Mouse (Mus musculus) neural tube, embryonic 14.5 days (tissue): Measurements from ENCODE around the gene Vwa8. TPM values are rescaled to one million over a fixed set of nuclear protein-coding genes. Genes with fewer than 3 reads are reported as not detected.

Experiments used
- ATAC-seq: fragments of 200-750 bp; cut with Nextera tagmentation; 2 replicates; pipeline ENCODE4 v1.8.0; 2017; ENCODE audit warnings: low read depth, mild to moderate bottlenecking, moderate TSS enrichment, moderate library complexity
- H3K27ac ChIP-seq: fragments of 300-500 bp; sonication (generic); 2 replicates; pipeline ENCODE4 v1.5.1; 2014; ENCODE audit warnings: low read depth, mild to moderate bottlenecking, control low read depth, low read length, moderate library complexity, mixed read lengths
- H3K27me3 ChIP-seq: fragments of 300-500 bp; sonication (generic); 2 replicates; pipeline ENCODE4 v1.6.1; 2014; ENCODE audit warnings: low read length; ENCODE audit not compliant: control insufficient read depth, insufficient read depth
- H3K36me3 ChIP-seq: fragments of 300-500 bp; sonication (generic); 2 replicates; pipeline ENCODE4 v1.6.1; 2014; ENCODE audit warnings: low read length, mixed read lengths; ENCODE audit not compliant: control insufficient read depth, insufficient read depth
- H3K4me1 ChIP-seq: fragments of 300-500 bp; sonication (generic); 2 replicates; pipeline ENCODE4 v1.6.1; 2014; ENCODE audit warnings: low read length; ENCODE audit not compliant: control insufficient read depth, insufficient read depth
- H3K4me2 ChIP-seq: fragments of 300-500 bp; sonication (generic); 2 replicates; pipeline ENCODE4 v1.6.1; 2014; ENCODE audit warnings: mild to moderate bottlenecking, low read depth, low read length, control low read depth
- H3K4me3 ChIP-seq: fragments of 300-500 bp; sonication (generic); 2 replicates; pipeline ENCODE4 v1.5.1; 2014; ENCODE audit warnings: low read depth, low read length, control low read depth, mixed read lengths
- H3K9ac ChIP-seq: fragments of 300-500 bp; sonication (generic); replicated peaks from 2 replicates; pipeline ENCODE4 v1.6.1; 2014; ENCODE audit warnings: low read depth, mild to moderate bottlenecking, control low read depth, low read length, mixed read lengths
- H3K9me3 ChIP-seq: fragments of 300-500 bp; sonication (generic); 2 replicates; pipeline ENCODE4 v1.6.1; 2016; ENCODE audit warnings: low read length; ENCODE audit not compliant: control insufficient read depth
- WGBS: fragments of 180-500 bp; shearing (Covaris S2); extraction: QIAGEN DNeasy Blood & Tissue Kit; methylation state at CpG from one replicate; pipeline ENCODE4 v1.1.7; 2014; 5-methylcytosine and 5-hydroxymethylcytosine counted together
- polyA plus RNA-seq: library from polyadenylated mRNA; unstranded; fragments of >200 nt; fragmentation: Nextera tagmentation; extraction: Ambion mirVana; gene quantifications from 2 replicates; pipeline ENCODE4 v1.2.1, GENCODE M21; 2014

Gene Vwa8
- polyA plus RNA-seq, 1 experiment from 2014 or later: 8.7 TPM

DNA sequence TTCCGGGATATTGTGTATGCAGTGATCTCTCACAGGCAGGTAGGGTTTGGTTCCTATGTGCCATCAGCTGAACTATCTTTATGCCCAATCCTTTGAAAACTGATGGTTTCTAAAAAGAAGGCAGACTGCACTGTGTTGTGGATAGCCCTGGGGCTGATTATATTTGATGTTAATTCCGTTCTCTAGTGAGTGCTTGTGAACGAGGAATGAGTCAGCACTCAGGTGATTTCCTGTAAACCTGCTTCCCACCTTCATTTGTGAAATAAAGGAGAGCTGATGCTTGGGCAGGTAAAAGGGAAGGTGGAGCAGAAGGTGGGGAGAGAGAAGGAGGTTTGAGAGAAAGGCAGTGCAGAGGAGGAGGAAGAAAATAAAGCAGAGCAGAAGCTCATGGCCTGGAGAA lies 261.2 kb downstream of the Vwa8 start:
- Histone ChIP-seq H3K27ac (no peak overlapping the region), H3K4me2 (no peak overlapping the region), H3K36me3 (no peaks in the 10 kb centered on the region), H3K9me3 (no peaks in the 10 kb centered on the region), H3K4me3 (no peak overlapping the region), H3K9ac (no peak overlapping the region), H3K27me3 (no peaks in the 10 kb centered on the region), H3K4me1 (no peaks in the 10 kb centered on the region)
- no peak for ATAC-seq
- 78% methylated on average over 3 of the region's 3 CpGs for WGBS

DNA sequence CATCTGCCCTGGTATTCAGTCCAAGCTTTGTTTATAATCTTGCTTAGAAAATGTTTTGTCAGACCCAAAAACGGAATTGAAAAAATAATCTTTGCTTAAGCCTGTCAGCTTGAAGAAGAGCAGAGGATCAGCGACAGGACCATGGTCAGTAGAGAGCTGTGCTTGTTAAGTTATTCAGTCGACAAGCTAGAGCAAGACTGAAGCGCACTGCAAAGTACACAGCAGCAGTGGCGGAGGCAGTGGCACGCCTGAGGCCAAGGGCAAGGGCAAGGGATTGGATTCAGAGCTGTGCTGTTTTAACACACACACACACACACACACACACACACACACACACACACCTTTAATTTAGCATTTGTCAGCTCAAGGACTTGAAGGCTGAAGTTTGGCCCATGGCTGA lies 263.2 kb downstream of the Vwa8 start:
- WGBS: 87% methylated on average over 6 of the region's 6 CpGs

DNA sequence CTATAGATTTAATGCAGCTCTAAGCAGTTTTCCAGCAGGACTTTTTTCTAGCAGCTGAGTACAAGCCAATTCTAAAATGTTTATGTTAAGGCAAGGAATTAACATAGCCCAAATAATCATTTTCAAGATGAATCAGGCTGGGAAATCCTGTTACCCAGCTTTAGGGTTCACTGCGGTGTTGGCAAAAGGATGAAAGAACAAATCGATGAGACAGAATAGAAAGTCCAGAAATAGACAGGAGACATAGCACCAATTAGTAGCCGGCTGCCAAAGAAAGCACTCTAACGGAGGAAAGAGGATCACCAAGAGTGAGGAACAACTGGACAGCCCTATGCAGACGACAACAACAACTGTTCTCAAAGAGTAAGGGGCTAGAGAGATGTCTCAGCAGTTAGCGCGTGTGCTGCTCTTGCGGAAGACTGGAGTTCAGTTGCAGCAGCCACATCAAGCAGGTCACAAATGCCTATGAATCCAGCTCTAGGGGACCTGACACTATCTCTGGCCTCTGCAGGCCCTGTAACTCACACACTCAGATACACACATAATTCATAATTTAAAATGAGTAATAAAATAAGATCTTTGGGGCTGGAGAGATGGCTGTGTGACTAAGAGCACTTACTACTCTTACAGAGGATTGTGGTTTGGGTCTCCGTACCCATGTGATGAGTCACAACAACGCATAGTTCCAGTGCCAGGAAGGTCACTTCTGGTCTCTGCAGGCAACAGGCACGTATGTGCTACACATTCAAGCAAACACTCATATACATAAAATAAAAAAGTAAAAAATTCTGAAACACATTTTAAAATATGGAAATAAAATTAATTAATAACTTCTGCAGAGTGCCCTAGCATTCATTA lies 265.9 kb downstream of the Vwa8 start:
- 87% methylated on average over 11 of the region's 11 CpGs for WGBS
- no peak for ATAC-seq

More for the DNA sequence above, 263.2 kb downstream of the Vwa8 start:
- Histone ChIP-seq H3K4me1 (no peaks in the 10 kb centered on the region), H3K36me3 (no peaks in the 10 kb centered on the region), H3K27me3 (no peaks in the 10 kb centered on the region), H3K4me2 (no peak overlapping the region), H3K9me3 (no peaks in the 10 kb centered on the region), H3K27ac (no peak overlapping the region), H3K4me3 (no peak overlapping the region), H3K9ac (no peak overlapping the region)
- ATAC-seq: no peak

DNA sequence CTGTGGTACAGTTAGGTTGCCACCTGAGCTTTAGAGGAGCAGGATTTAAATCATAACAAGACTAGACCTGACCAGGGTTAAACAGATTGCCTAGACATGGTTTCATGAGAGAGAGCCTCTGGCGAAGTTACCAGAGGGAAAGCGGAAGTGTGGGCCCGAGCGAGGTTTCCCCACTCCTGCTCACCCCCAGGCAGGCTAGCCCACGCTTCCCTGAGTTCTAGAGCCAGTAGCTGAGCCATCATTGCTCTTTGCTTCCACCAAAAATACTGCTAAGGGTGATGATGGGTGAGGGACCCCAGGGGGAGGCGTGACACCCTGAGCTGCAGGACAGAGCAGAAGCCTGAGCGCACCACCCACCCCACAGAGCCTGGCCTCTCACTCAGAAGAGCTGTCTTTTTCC lies 269.6 kb downstream of the Vwa8 start:
- H3K4me1 ChIP-seq: no peaks in the 10 kb centered on the region
- no peak overlapping the region for H3K4me3 ChIP-seq
- 96% methylated on average over 7 of the region's 7 CpGs for WGBS
- H3K27ac ChIP-seq: no peak overlapping the region
- no peaks in the 10 kb centered on the region for H3K36me3 ChIP-seq
- no peak overlapping the region for H3K4me2 ChIP-seq
- no peaks in the 10 kb centered on the region for H3K27me3 ChIP-seq
- H3K9ac ChIP-seq: no peak overlapping the region
- H3K9me3 ChIP-seq: no peaks in the 10 kb centered on the region
- no peak for ATAC-seq

More for the DNA sequence above, 265.9 kb downstream of the Vwa8 start:
- Histone ChIP-seq H3K4me2 (no peak overlapping the region), H3K4me3 (no peak overlapping the region), H3K9ac (no peak overlapping the region), H3K4me1 (no peaks in the 10 kb centered on the region), H3K36me3 (no peaks in the 10 kb centered on the region), H3K27me3 (no peaks in the 10 kb centered on the region), H3K9me3 (no peaks in the 10 kb centered on the region), H3K27ac (no peak overlapping the region)

DNA sequence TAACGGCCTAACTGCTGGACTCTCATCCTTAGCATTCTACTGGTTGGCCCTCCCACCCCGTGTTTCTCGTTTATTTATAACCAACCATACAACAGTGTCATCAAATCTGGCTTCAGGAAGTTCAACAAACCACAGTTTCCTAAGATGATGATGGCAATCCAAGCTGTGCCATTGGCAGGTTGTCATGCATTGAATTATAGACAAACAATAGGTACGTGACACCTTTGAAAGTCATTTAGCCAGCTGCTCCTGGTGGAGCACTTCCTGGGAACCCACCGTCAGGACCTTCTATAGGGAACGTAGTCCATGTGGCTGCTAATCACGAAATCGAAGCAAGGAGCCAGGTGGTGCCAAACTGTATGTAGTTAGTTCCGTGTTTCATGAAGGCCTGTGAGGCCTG lies 270.5 kb downstream of the Vwa8 start:
- Histone ChIP-seq H3K4me3 (no peak overlapping the region), H3K9ac (no peak overlapping the region), H3K4me1 (no peaks in the 10 kb centered on the region), H3K4me2 (no peak overlapping the region), H3K27ac (no peak overlapping the region), H3K9me3 (no peaks in the 10 kb centered on the region), H3K36me3 (no peaks in the 10 kb centered on the region), H3K27me3 (no peaks in the 10 kb centered on the region)
- ATAC-seq: no peak
- WGBS: 89% methylated on average over 9 of the region's 9 CpGs

DNA sequence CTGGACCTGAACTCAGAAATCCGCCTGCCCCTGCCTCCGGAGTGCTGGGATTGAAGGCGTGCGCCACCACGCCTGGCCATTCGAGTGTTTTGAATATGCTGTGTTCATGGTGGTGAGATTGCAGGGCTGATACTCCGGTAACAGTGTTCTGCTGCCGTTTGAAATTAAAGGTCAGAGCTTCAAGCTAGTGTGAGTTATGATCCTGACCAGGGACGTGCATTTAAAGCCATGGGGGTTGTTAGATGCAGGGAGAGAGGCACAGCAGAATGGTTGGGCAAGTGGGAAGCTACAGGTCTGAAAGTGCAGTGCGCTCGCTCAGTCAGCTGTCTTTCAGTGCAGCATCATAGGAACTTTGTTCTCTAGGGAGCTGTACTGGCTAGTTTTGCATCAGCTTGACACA lies 271.8 kb downstream of the Vwa8 start:
- H3K27me3 ChIP-seq: no peaks in the 10 kb centered on the region
- H3K4me3 ChIP-seq: no peak overlapping the region
- WGBS: 80% methylated on average over 11 of the region's 11 CpGs
- H3K4me1 ChIP-seq: no peaks in the 10 kb centered on the region
- H3K27ac ChIP-seq: no peak overlapping the region
- no peak for ATAC-seq
- no peak overlapping the region for H3K4me2 ChIP-seq
- no peak overlapping the region for H3K9ac ChIP-seq
- no peaks in the 10 kb centered on the region for H3K9me3 ChIP-seq
- no peaks in the 10 kb centered on the region for H3K36me3 ChIP-seq

DNA sequence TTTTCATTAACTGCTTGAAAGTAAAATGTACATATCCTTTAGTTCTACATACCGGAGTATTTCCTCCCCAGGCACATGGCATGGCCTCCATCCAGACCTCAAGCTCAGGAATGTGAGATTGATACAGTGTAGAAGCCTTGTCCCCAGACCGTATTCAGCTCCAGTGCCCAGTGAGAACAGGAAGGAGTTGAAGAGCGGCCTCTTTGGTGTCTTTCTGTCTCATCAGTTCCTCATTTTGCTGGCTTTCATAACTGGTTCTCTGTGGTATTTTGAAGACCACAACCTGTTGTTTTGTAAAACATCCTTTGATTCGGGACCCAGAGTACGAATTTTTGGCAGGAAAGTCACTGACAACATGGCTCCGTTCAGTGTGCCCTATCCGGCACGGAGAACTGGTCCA lies 274.6 kb downstream of the Vwa8 start:
- H3K9me3 ChIP-seq: no peaks in the 10 kb centered on the region
- H3K27me3 ChIP-seq: no peaks in the 10 kb centered on the region
- no peaks in the 10 kb centered on the region for H3K4me1 ChIP-seq
- H3K9ac ChIP-seq: no peak overlapping the region
- H3K36me3 ChIP-seq: no peaks in the 10 kb centered on the region
- no peak for ATAC-seq
- H3K27ac ChIP-seq: no peak overlapping the region
- H3K4me3 ChIP-seq: no peak overlapping the region
- no peak overlapping the region for H3K4me2 ChIP-seq
- WGBS: 89% methylated on average over 8 of the region's 8 CpGs

DNA sequence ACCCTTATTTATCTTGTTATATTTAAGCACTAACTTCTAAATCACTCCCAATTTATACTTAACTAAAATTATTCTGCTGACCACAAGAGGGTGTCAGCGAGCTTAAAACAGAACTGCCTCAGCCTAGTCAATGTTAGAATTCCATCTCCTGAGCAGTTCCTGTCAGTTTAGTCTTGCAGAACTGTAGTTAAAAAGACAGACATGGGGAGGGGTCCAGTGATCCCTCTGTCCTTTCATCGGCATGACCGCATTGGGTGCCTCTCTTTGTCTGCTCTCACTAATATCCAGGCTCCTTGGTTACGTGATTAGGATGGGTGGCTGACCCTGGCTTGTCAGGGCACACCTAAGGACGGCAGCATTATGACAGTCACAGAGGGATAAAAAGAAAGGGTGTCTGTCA lies 275.8 kb downstream of the Vwa8 start:
- H3K4me2 ChIP-seq: no peak overlapping the region

DNA sequence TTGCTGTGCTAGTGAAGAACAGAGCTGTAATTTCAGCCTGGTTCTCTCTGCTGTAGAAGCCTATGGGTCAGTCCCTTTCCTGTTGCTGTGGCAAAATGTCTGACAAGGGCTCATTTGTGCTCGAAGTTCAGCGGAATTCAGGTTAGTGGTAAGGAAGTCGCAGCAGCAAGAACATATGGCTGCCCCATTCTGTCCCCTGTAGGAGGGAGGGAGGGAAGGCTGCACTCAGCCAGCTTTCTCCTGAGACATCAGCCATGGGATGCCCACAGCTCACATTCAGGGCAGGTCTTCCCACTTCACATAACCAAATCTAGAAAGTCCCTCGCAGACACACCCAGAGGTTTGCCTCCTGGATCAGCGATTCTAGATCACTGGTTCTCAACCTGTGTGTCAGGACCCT lies 277.3 kb downstream of the Vwa8 start:
- Histone ChIP-seq H3K4me1 (no peaks in the 10 kb centered on the region), H3K9ac (no peak overlapping the region), H3K27ac (no peak overlapping the region), H3K27me3 (no peaks in the 10 kb centered on the region), H3K4me2 (no peak overlapping the region), H3K4me3 (no peak overlapping the region), H3K9me3 (no peaks in the 10 kb centered on the region), H3K36me3 (no peaks in the 10 kb centered on the region)
- no peak for ATAC-seq
- 83% methylated on average over 5 of the region's 5 CpGs for WGBS

More for the DNA sequence above, 275.8 kb downstream of the Vwa8 start:
- WGBS: 42% methylated on average over 5 of the region's 5 CpGs
- no peak overlapping the region for H3K27ac ChIP-seq
- H3K36me3 ChIP-seq: no peaks in the 10 kb centered on the region
- H3K4me1 ChIP-seq: no peaks in the 10 kb centered on the region
- ATAC-seq: peak; percentile 70
- no peaks in the 10 kb centered on the region for H3K9me3 ChIP-seq
- no peaks in the 10 kb centered on the region for H3K27me3 ChIP-seq
- no peak overlapping the region for H3K4me3 ChIP-seq
- no peak overlapping the region for H3K9ac ChIP-seq
